Mouse (Mus musculus) cerebellum, postnatal 4 days (tissue): Measurements from ENCODE around the gene Hist1h3b.
"Not testable (repeated sequence)": the region's sequence is repeated elsewhere in the genome, so short reads cannot be mapped to it uniquely, and the experiment has no call there.

Experiments
- DNase-seq, 2 experiments: peaks; one replicate each; pipeline ENCODE4 v3.0.0; 2022; ENCODE audit warnings: low spot score in 2 of 2, mixed read lengths in 1 of 2

Gene Hist1h3b

GRCm38 (mm10) chr13:23752067-23752741 is at the start of gene Hist1h3b:
Hist1h3b (plus strand) TSS chr13:23752267.
- DNase-seq, result peak; percentile 80 to 85

GRCm38 (mm10) chr13:23702801-23703200 is 49.3 kb upstream of the Hist1h3b start:
- DNase-seq, result not testable (repeated sequence)

GRCm38 (mm10) chr13:23705751-23706356 is 46.2 kb upstream of the Hist1h3b start:
- DNase-seq, result no peak

DNA sequence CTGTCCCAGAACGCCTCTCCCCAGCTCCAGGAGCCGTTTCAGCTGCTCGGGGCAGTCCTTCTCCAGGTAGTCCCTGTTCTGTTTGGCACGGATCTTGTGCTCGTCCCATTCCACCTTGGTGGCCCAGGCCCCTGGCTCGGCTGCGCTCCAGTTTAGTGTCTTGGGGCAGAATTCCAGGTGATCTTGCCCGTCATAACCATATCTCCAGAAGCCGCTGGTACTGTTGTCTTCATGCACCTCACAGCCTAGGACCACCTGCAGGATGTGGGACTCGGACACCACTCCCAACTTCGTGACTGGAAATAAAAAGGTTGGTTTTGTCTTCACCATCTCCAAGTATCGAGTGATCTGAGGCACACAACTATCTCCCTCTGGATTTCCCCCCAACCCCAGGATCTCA is 45.3 kb upstream of the Hist1h3b start:
- DNase-seq, result no peak

DNA sequence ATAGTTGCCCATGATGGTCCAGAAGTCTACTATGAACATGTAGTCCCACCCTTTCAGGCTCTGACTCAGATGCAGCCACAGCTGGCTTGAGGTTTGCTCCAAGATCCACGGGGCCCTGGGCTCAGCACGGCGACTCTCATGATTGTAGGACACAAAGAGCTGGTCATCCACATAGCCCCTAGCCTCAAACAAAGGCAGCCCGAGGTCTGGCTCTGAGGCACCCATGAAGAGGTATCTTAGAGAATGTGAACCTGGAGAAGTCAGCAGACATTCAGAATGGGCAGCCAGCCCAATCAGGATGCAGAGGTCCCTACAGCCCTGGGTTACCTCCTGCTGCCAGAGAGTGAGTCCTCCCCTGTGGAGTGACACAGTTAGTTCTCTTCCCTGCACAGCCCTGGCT is 44.0 kb upstream of the Hist1h3b start:
- no peak for DNase-seq

DNA sequence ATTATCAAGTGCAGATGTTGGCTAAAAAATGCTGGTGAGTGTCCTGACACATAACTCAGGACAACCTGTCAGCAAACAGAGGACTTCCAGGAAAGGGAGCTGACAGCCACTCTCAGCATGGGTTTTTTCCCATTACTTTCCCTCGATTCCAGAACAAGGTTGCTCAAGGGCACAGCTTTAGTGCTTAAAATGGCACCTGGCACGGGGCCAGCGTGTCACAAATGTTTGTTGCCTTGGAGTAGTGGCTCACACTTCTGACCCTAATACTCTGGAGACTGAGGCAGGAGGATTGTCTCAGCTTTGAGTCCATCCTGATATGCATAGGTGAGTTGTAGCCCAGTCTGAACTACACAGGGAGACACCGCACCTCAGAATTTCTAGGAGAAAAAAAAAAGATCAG is 43.4 kb upstream of the Hist1h3b start:
- DNase-seq, result no peak

- no peak for DNase-seq
Observed at GRCm38 (mm10) chr13:23709714-23710373, 42.2 kb upstream of the Hist1h3b start.

DNA sequence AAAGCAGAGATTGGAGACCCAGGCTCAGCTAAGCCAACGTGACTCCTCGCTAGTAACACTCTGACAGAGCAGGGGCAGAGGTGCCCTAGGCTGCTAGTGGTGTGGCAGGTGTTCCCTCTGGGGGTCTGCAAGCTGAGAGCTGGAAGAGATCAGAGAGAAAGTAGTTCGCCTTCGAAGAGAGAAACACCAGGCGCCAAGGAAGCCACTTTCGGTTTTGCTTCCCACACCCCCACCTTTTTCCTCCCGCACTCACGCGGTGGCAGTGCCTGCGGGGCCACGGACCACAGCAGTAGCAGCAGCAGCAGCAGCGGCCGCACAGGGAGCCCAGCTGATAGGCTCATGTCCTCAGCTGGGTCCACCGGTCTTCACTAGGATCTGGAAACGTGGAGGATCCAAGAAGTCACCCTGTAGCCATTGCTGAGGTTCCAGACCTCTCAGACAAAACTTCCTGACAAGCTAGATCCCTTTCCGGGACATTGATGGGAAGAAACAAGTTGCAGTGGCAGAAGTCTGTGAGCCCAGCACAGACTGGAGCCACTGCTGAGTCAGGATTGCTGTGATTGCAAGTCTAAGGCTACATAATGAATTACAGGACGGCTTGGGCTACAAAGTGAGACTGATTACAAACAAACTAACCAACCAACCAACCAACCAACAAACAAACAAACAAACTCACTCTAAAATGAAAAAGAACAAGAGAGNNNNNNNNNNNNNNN is 41.5 kb upstream of the Hist1h3b start, which contains the start of gene Hfe:
Gene Hfe, minus strand, starts transcription at position 481 of the 716 bp plus-strand sequence.
- DNase-seq, result no peak

- no peak for DNase-seq
Observed at GRCm38 (mm10) chr13:23716261-23717042, 35.6 kb upstream of the Hist1h3b start.

GRCm38 (mm10) chr13:23717176-23717575 is 34.9 kb upstream of the Hist1h3b start:
- no peak for DNase-seq

GRCm38 (mm10) chr13:23717593-23718245 is 34.3 kb upstream of the Hist1h3b start:
- DNase-seq, result not testable (repeated sequence)

DNA sequence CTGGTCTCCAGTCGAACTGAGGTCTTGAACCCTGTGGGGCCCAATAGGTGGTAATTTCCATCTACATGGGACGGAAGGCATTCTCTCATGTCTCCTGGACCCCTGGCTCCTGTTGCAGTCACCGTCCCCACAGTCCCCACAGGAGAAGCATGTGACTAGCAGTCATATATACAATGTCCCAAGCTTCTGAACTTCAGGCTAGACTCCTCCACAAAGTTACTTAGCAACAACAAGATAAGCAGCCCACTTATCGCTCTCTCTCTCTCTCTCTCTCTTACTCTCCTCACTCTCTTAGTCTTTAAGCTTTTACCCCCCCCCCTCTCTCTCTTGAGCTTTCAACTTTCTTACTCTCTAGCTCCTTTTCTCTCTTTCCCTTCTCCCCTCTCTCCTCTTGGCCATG is 27.8 kb upstream of the Hist1h3b start:
- no peak for DNase-seq

DNA sequence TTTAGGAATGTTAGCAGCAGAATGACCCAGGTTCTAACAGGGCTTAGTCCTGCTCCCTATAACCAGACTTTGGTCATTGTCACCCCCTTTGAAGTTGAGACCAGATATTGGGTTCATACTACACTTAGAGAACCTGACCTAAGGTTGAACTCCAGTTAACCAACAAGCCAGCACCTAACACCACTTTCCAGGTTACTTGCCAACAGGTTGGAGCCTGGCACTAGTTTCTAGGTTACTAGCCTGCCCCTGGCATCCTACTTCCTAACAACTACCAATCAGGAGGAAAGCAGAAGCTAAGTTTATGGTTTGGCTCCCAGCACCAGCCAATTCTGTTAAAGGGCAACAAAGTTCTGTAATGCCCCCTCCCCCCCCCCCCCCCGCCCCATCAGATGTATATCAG is 26.9 kb upstream of the Hist1h3b start:
- DNase-seq, result no peak

GRCm38 (mm10) chr13:23728472-23729191 is 23.4 kb upstream of the Hist1h3b start:
- DNase-seq, result no peak

- DNase-seq, result no peak
Observed at GRCm38 (mm10) chr13:23729192-23729525, 22.9 kb upstream of the Hist1h3b start.

GRCm38 (mm10) chr13:23729706-23730105 is 22.4 kb upstream of the Hist1h3b start:
- no peak for DNase-seq

- DNase-seq, result no peak
Observed at GRCm38 (mm10) chr13:23730479-23730878, 21.6 kb upstream of the Hist1h3b start.

- no peak for DNase-seq
Observed at GRCm38 (mm10) chr13:23732156-23732804, 19.8 kb upstream of the Hist1h3b start.

- no peak for DNase-seq
Observed at GRCm38 (mm10) chr13:23737091-23737490, 15.0 kb upstream of the Hist1h3b start.

DNA sequence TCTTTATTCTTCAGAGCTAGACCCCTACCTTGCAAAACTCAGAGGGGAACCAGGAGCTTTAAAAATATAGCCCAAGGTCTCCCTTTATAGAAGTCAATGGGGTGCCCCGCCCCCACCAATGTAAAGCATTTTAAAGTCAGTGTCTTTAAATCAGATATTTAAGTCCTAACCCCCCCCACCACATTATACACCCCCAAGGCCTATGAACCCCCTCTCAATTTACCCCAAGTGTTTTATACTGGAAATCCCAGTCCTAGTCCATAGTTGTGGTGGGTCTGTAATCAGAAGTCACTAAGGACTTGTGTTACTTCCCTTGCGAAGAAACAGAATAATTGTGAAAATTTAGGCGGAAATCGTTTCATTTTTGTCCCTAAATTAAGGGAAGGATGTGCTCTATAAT is 14.0 kb upstream of the Hist1h3b start:
- DNase-seq, result no peak
